Mouse (Mus musculus) embryonic facial prominence, embryonic 14.5 days (tissue): Measurements from ENCODE around the gene H2-DMa. TPM values are rescaled to one million over a fixed set of nuclear protein-coding genes. Genes with fewer than 3 reads are reported as not detected.
"Not testable (repeated sequence)": the region's sequence is repeated elsewhere in the genome, so short reads cannot be mapped to it uniquely, and the experiment has no call there.

Experiments used
- ATAC-seq: fragments of 200-750 bp; cut with Nextera tagmentation; 2 replicates; pipeline ENCODE4 v1.8.0; 2017; ENCODE audit warnings: low read depth, moderate number of reproducible peaks, moderate TSS enrichment
- DNase-seq: peaks from one replicate; pipeline ENCODE4 v3.0.0-alpha.2; 2015; ENCODE audit warnings: low spot score
- H3K27ac ChIP-seq: fragments of 300-500 bp; sonication (generic); replicated peaks from 2 replicates; pipeline ENCODE4 v1.5.1; 2014; ENCODE audit warnings: low read depth, mild to moderate bottlenecking, low read length, moderate library complexity
- H3K27me3 ChIP-seq: fragments of 300-500 bp; sonication (generic); replicated peaks from 2 replicates; pipeline ENCODE4 v1.6.1; 2014; ENCODE audit warnings: low read length; ENCODE audit not compliant: control insufficient read depth, insufficient read depth
- H3K36me3 ChIP-seq: fragments of 300-500 bp; sonication (generic); 2 replicates; pipeline ENCODE4 v1.6.1; 2014; ENCODE audit warnings: low read length, mixed read lengths; ENCODE audit not compliant: control insufficient read depth, insufficient read depth
- H3K4me1 ChIP-seq: fragments of 300-500 bp; sonication (generic); 2 replicates; pipeline ENCODE4 v1.6.1; 2014; ENCODE audit warnings: antibody characterized with exemption, low read length; ENCODE audit not compliant: control insufficient read depth, insufficient read depth
- H3K4me2 ChIP-seq: fragments of 300-500 bp; sonication (generic); 2 replicates; pipeline ENCODE4 v1.6.1; 2014; ENCODE audit warnings: low read depth, mild to moderate bottlenecking, low read length, moderate library complexity, mixed read lengths
- H3K4me3 ChIP-seq: fragments of 300-500 bp; sonication (generic); 2 replicates; pipeline ENCODE4 v1.5.1; 2014; ENCODE audit warnings: low read depth, mild to moderate bottlenecking, low read length
- H3K9ac ChIP-seq: fragments of 300-500 bp; sonication (generic); 2 replicates; pipeline ENCODE4 v1.6.1; 2014; ENCODE audit warnings: low read depth, mild to moderate bottlenecking, low read length, moderate library complexity, mixed read lengths
- H3K9me3 ChIP-seq: fragments of 300-500 bp; sonication (generic); 2 replicates; pipeline ENCODE4 v1.6.1; 2016; ENCODE audit warnings: low read length; ENCODE audit not compliant: control insufficient read depth
- WGBS: fragments of 180-500 bp; shearing (Covaris S2); extraction: QIAGEN DNeasy Blood & Tissue Kit; methylation state at CpG from one replicate; pipeline ENCODE4 v1.1.7; 2014; 5-methylcytosine and 5-hydroxymethylcytosine counted together
- polyA plus RNA-seq: library from polyadenylated mRNA; unstranded; fragments of >200 nt; fragmentation: Nextera tagmentation; extraction: Ambion mirVana; gene quantifications from 2 replicates; pipeline ENCODE4 v1.2.1, GENCODE M21; 2014

The H2-DMa gene
- polyA plus RNA-seq, 1 experiment from 2014 or later: 14.9 TPM

GRCm38 (mm10) chr17:34143033-34143432, 23.7 kb downstream of the H2-DMa start, which contains the start of gene H2-DMb2:
H2-DMb2 (plus strand) TSS chr17:34143307.
- 24% methylated on average over 6 of the region's 7 CpGs for WGBS
- no peak within 1 kb of the TSS for H3K4me2 ChIP-seq
- DNase-seq (peak; percentile 61), ATAC-seq (peak; percentile 68)
- H3K27ac ChIP-seq: no peak within 1 kb of the TSS
- no peak within 1 kb of the TSS for H3K9ac ChIP-seq
- H3K36me3 ChIP-seq: no peaks in the 10 kb centered on the region
- no peak within 1 kb of the TSS for H3K4me3 ChIP-seq
- peaks cover 14% of the 10 kb centered on the region for H3K4me1 ChIP-seq
- peaks cover 27% of the 10 kb centered on the region for H3K27me3 ChIP-seq
- no peaks in the 10 kb centered on the region for H3K9me3 ChIP-seq

DNA sequence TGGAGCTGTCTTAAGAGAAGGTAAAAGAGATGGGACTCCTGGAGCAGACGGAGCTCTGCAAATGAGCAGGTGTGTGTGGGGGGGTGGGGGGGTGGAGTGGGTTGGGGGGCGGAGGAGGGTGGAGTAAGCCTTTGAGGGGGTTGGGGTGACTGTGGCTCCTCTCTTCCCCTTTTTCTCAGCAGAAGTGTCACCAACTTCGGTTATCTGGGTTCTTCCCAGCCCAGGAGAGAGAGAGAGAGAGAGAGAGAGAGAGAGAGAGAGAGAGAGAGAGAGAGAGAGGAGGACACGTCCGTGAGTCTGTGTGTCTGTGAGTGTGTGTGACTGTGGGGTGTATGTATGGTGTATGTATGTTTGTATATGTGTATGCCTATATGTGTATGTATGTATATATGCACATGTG, 24.1 kb downstream of the H2-DMa start:
- no peaks in the 10 kb centered on the region for H3K36me3 ChIP-seq
- no peaks in the 10 kb centered on the region for H3K9me3 ChIP-seq
- DNase-seq (no peak), ATAC-seq (no peak)
- H3K27ac ChIP-seq: no peak overlapping the region
- H3K27me3 ChIP-seq: peaks cover 24% of the 10 kb centered on the region
- no peak overlapping the region for H3K4me3 ChIP-seq
- no peak overlapping the region for H3K9ac ChIP-seq
- WGBS: 59% methylated on average over 5 of the region's 5 CpGs
- peaks cover 14% of the 10 kb centered on the region for H3K4me1 ChIP-seq
- H3K4me2 ChIP-seq: no peak overlapping the region

GRCm38 (mm10) chr17:34144221-34144620, 24.9 kb downstream of the H2-DMa start:
- WGBS: 84% methylated on average over 4 of the region's 4 CpGs
- ATAC-seq, H3K9ac ChIP-seq, H3K36me3 ChIP-seq, DNase-seq, H3K4me3 ChIP-seq, H3K27ac ChIP-seq, H3K4me2 ChIP-seq, H3K9me3 ChIP-seq: not testable (repeated sequence)
- H3K27me3 ChIP-seq: peaks cover 16% of the 10 kb centered on the region
- peaks cover 14% of the 10 kb centered on the region for H3K4me1 ChIP-seq

GRCm38 (mm10) chr17:34144960-34145371, 25.6 kb downstream of the H2-DMa start:
- no peak overlapping the region for H3K9ac ChIP-seq
- H3K9me3 ChIP-seq: no peaks in the 10 kb centered on the region
- no peak overlapping the region for H3K4me2 ChIP-seq
- H3K36me3 ChIP-seq: no peaks in the 10 kb centered on the region
- H3K27me3 ChIP-seq: peaks cover 12% of the 10 kb centered on the region
- no peak overlapping the region for H3K4me3 ChIP-seq
- ATAC-seq (no peak), DNase-seq (no peak)
- peaks cover 6% of the 10 kb centered on the region for H3K4me1 ChIP-seq
- no peak overlapping the region for H3K27ac ChIP-seq
- 77% methylated on average over 3 of the region's 3 CpGs for WGBS

GRCm38 (mm10) chr17:34152923-34153322, 33.6 kb downstream of the H2-DMa start, which contains the start of gene H2-DMb1:
H2-DMb1 (plus strand) TSS chr17:34153072.
- Histone ChIP-seq H3K36me3 (no peaks in the 10 kb centered on the region), H3K27me3 (no peaks in the 10 kb centered on the region), H3K4me3 (no peak within 1 kb of the TSS), H3K4me1 (no peaks in the 10 kb centered on the region), H3K9me3 (no peaks in the 10 kb centered on the region), H3K9ac (no peak within 1 kb of the TSS), H3K4me2 (peak within 1 kb of the TSS; percentile 7; the same call in 1 of the 2 replicates), H3K27ac (no peak within 1 kb of the TSS)
- WGBS: 63% methylated on average over 4 of the region's 4 CpGs
- DNase-seq: peak; percentile 79
- ATAC-seq: peak; percentile 63; the same call in 1 of the 2 replicates

GRCm38 (mm10) chr17:34155534-34155933, 36.2 kb downstream of the H2-DMa start:
- H3K36me3 ChIP-seq: no peaks in the 10 kb centered on the region
- ATAC-seq: no peak

DNA sequence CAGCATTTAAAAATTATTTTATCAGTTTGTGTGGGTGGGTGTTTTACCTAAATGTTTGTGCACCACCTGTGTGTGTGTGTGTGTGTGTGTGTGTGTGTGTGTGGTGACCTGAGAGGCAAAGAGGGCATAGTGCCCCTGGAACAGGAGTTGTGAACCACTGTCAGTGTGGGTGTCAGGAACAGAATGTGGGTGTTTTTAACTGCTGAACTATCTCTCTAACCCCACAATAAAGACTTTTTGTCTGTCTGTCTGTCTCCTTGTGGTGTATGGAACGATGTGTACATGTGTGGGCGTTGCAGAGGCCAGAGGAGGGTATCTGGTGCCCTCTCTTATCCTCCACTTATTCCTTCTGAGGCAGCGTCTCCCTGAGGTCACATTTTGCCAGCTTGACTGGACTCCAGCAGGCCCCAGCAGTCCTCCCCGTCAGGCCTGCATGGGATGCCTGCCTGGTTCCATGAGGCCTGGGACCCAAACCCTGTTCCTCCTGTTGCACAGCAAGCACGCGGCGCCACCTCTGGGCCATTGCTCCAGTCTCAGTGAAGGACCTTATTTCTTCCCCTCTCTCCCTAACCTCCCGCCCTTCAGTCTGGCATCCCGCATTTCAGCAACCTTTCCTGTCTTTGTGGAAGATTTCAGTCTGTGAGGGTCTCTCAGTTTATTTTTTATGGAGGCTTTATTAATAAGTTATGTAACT, 45.0 kb downstream of the H2-DMa start:
- H3K36me3 ChIP-seq: no peaks in the 10 kb centered on the region
- H3K27ac ChIP-seq: no peak overlapping the region
- H3K27me3 ChIP-seq: no peaks in the 10 kb centered on the region
- WGBS: 29% methylated on average over 9 of the region's 9 CpGs
- no peak overlapping the region for H3K4me2 ChIP-seq
- DNase-seq (no peak), ATAC-seq (no peak)
- H3K4me3 ChIP-seq: no peak overlapping the region
- no peaks in the 10 kb centered on the region for H3K9me3 ChIP-seq
- no peaks in the 10 kb centered on the region for H3K4me1 ChIP-seq
- no peak overlapping the region for H3K9ac ChIP-seq

More at GRCm38 (mm10) chr17:34155534-34155933, 36.2 kb downstream of the H2-DMa start:
- Histone ChIP-seq H3K4me2 (no peak overlapping the region), H3K4me3 (no peak overlapping the region), H3K27me3 (no peaks in the 10 kb centered on the region), H3K27ac (no peak overlapping the region), H3K9me3 (no peaks in the 10 kb centered on the region), H3K9ac (no peak overlapping the region), H3K4me1 (no peaks in the 10 kb centered on the region)
- 49% methylated on average over 5 of the region's 5 CpGs for WGBS
- no peak for DNase-seq

- Histone ChIP-seq H3K4me2 (no peak overlapping the region), H3K9ac (no peak overlapping the region), H3K36me3 (no peaks in the 10 kb centered on the region), H3K4me1 (no peaks in the 10 kb centered on the region), H3K27ac (no peak overlapping the region), H3K27me3 (no peaks in the 10 kb centered on the region), H3K4me3 (no peak overlapping the region), H3K9me3 (no peaks in the 10 kb centered on the region)
- DNase-seq: no peak
- WGBS: 80% methylated on average over 6 of the region's 6 CpGs
- no peak for ATAC-seq
These were observed 45.8 kb downstream of the H2-DMa start for GRCm38 (mm10) chr17:34165033-34165730.
